Comparison of ENCODE assay signal across 1 mouse cellular context in the genomic region with DNA sequence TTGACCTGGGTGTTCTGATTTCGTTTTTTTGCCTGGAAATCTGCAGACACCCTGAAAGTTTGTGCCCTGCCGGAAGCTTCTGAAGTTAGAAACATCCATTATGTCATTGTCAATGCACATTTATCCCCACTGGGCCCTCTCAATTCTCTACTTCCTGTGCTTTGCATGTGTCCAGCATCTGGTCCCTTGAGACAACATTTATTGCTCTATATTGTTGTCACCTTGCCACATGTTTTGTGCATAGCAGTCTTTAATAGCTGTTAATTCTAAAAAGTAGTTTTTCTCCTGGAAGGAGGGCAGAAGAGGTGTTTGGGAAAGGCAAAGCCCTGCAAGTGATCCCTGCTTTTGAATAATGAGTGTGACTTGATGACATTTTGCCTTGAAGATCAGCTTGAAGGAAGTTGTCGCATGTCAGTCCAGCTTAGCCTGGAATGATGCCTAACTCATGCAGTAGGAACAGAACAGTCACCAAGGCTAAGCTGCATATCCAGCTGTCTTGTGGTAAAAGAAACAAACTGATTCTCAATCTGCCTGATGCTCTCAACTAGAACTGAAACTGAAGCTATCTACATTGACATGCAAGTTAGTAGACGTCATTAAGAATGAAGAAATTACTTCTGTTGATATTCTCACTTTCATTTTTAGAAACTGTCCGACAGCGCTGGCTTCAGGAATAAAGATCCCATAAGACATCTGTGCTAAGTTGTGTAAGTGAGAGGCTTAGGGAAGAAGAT.
TF ChIP-seq lines count a peak whose summit lies in the region.

No protein-coding gene starts in this region.

TF ChIP-seq in CH12.LX, 34 proteins besides CTCF, POLR2A, EP300 and RAD21 (continued from another document):
- TF ChIP-seq NELFE (IDR thresholded peaks at IDR 0.05; ENCODE audit: low read depth, low read length): no peak
- TF ChIP-seq IRF4 (IDR thresholded peaks at IDR 0.05; ENCODE audit: low read depth, low read length): peak; percentile 73
- TF ChIP-seq HCFC1 (IDR thresholded peaks at IDR 0.05; ENCODE audit: low read depth, low read length): no peak; the same call in 1 of the 2 replicates
- 0 out of 2 replicates have a peak, but pooled peaks have one; percentile 40 for TF ChIP-seq MXI1 (IDR thresholded peaks at IDR 0.05; ENCODE audit: low read depth, low read length)
